Mouse (Mus musculus) limb, embryonic 14.5 days (tissue): ENCODE data around the gene Dcdc2a. TPM values are rescaled to one million over a fixed set of nuclear protein-coding genes. Genes with fewer than 3 reads are reported as not detected.
A peak's percentile ranks its signal among the peaks of the same experiment; 100 is the strongest.

Experiments used
- ATAC-seq: fragments of 200-750 bp; cut with Nextera tagmentation; 2 replicates; pipeline ENCODE4 v1.8.0; 2017; ENCODE audit warnings: low read depth, moderate number of reproducible peaks, moderate TSS enrichment; ENCODE audit not compliant: low FRiP score
- DNase-seq: peaks from one replicate; pipeline ENCODE4 v3.0.0-alpha.2; 2015; ENCODE audit warnings: low spot score
- H3K27ac ChIP-seq: fragments of 300-500 bp; sonication (generic); replicated peaks from 2 replicates; pipeline ENCODE4 v1.5.1; 2014; ENCODE audit warnings: low read depth, mild to moderate bottlenecking, low read length, moderate library complexity, mixed read lengths
- H3K27me3 ChIP-seq: fragments of 300-500 bp; sonication (generic); 2 replicates; pipeline ENCODE4 v1.6.1; 2014; ENCODE audit warnings: low read length, mixed read lengths; ENCODE audit not compliant: control insufficient read depth, insufficient read depth
- H3K36me3 ChIP-seq: fragments of 300-500 bp; sonication (generic); 2 replicates; pipeline ENCODE4 v1.6.1; 2014; ENCODE audit warnings: mild to moderate bottlenecking, low read length, moderate library complexity, mixed read lengths; ENCODE audit not compliant: control insufficient read depth, insufficient read depth
- H3K4me1 ChIP-seq: fragments of 300-500 bp; sonication (generic); 2 replicates; pipeline ENCODE4 v1.6.1; 2014; ENCODE audit warnings: antibody characterized with exemption, low read length, mixed read lengths; ENCODE audit not compliant: control insufficient read depth, insufficient read depth
- H3K4me2 ChIP-seq: fragments of 300-500 bp; sonication (generic); replicated peaks from 2 replicates; pipeline ENCODE4 v1.6.1; 2014; ENCODE audit warnings: low read depth, mild to moderate bottlenecking, low read length, moderate library complexity; ENCODE audit not compliant: severe bottlenecking
- H3K4me3 ChIP-seq: fragments of 300-500 bp; sonication (generic); replicated peaks from 2 replicates; pipeline ENCODE4 v1.5.1; 2014; ENCODE audit warnings: low read length
- H3K9ac ChIP-seq: fragments of 300-500 bp; sonication (generic); 2 replicates; pipeline ENCODE4 v1.6.1; 2014; ENCODE audit warnings: mild to moderate bottlenecking, low read depth, low read length, moderate library complexity; ENCODE audit not compliant: severe bottlenecking
- H3K9me3 ChIP-seq: fragments of 300-500 bp; sonication (generic); 2 replicates; pipeline ENCODE4 v1.6.1; 2016; ENCODE audit warnings: low read length; ENCODE audit not compliant: control insufficient read depth
- POLR2A ChIP-seq: fragments of 200-500 bp; IDR thresholded peaks from 2 replicates; pipeline ENCODE4 v1.8.0; 2012; ENCODE audit warnings: inconsistent platforms, mild to moderate bottlenecking, moderate library complexity, borderline replicate concordance; ENCODE audit not compliant: insufficient read depth, insufficient read length; ENCODE audit errors: extremely low read depth
- WGBS: fragments of 180-500 bp; shearing (Covaris S2); extraction: QIAGEN DNeasy Blood & Tissue Kit; methylation state at CpG from one replicate; pipeline ENCODE4 v1.1.7; 2014; 5-methylcytosine and 5-hydroxymethylcytosine counted together
- polyA plus RNA-seq, 2 experiments: library from polyadenylated mRNA; depleted of rRNA in 1 of 2; stranded (reverse) in 1 of 2; unstranded in 1 of 2; fragments of >200 nt; fragmentation: Nextera tagmentation in 1 of 2; extraction: Ambion mirVana in 1 of 2; gene quantifications; 2 replicates each; pipeline versions ENCODE4 v1.2.1 to v1.2.3; 2012 to 2014

Dcdc2a gene
- polyA plus RNA-seq, 2 experiments = 0.82 to 0.84 TPM

GRCm38 (mm10) chr13:25218394-25218793 is 162.6 kb downstream of the Dcdc2a start:
- no peak for DNase-seq
- Histone ChIP-seq H3K27ac (no peak overlapping the region), H3K36me3 (no peaks in the 10 kb centered on the region), H3K27me3 (no peaks in the 10 kb centered on the region), H3K9me3 (no peaks in the 10 kb centered on the region), H3K4me2 (no peak overlapping the region), H3K4me1 (no peaks in the 10 kb centered on the region), H3K4me3 (no peak overlapping the region), H3K9ac (no peak overlapping the region)
- 76% methylated on average over 1 of the region's 1 CpGs for WGBS
- ATAC-seq = no peak
- TF ChIP-seq POLR2A = no peak

GRCm38 (mm10) chr13:25220186-25220787 is 164.5 kb downstream of the Dcdc2a start:
- TF ChIP-seq POLR2A = no peak
- no peaks in the 10 kb centered on the region for H3K4me1 ChIP-seq
- WGBS = 24% methylated on average over 5 of the region's 5 CpGs
- no peak overlapping the region for H3K27ac ChIP-seq
- no peak overlapping the region for H3K4me3 ChIP-seq
- no peak overlapping the region for H3K9ac ChIP-seq
- H3K4me2 ChIP-seq = no peak overlapping the region
- no peak for ATAC-seq
- DNase-seq = no peak
- no peaks in the 10 kb centered on the region for H3K36me3 ChIP-seq
- H3K9me3 ChIP-seq = no peaks in the 10 kb centered on the region
- H3K27me3 ChIP-seq = no peaks in the 10 kb centered on the region

- no peaks in the 10 kb centered on the region for H3K4me1 ChIP-seq
- DNase-seq = no peak
- H3K4me2 ChIP-seq = no peak overlapping the region
- no peak overlapping the region for H3K4me3 ChIP-seq
- TF ChIP-seq POLR2A = no peak
- WGBS = 81% methylated on average over 1 of the region's 1 CpGs
- H3K9ac ChIP-seq = no peak overlapping the region
- ATAC-seq = no peak
- H3K36me3 ChIP-seq = no peaks in the 10 kb centered on the region
- H3K27me3 ChIP-seq = no peaks in the 10 kb centered on the region
- no peak overlapping the region for H3K27ac ChIP-seq
- H3K9me3 ChIP-seq = no peaks in the 10 kb centered on the region
Observed at GRCm38 (mm10) chr13:25251893-25252292, 196.1 kb downstream of the Dcdc2a start.

GRCm38 (mm10) chr13:25254478-25255263 is 198.9 kb downstream of the Dcdc2a start:
- no peak overlapping the region for H3K4me3 ChIP-seq
- ATAC-seq (peak; percentile 84), DNase-seq (peak; percentile 53)
- no peak overlapping the region for H3K4me2 ChIP-seq
- no peaks in the 10 kb centered on the region for H3K36me3 ChIP-seq
- no peaks in the 10 kb centered on the region for H3K9me3 ChIP-seq
- no peak overlapping the region for H3K9ac ChIP-seq
- TF ChIP-seq POLR2A = no peak
- H3K4me1 ChIP-seq = no peaks in the 10 kb centered on the region
- H3K27me3 ChIP-seq = no peaks in the 10 kb centered on the region
- WGBS = 60% methylated on average over 9 of the region's 9 CpGs
- no peak overlapping the region for H3K27ac ChIP-seq

- ATAC-seq (no peak), DNase-seq (no peak)
- no peak overlapping the region for H3K9ac ChIP-seq
- WGBS = 75% methylated on average over 6 of the region's 6 CpGs
- no peak overlapping the region for H3K4me2 ChIP-seq
- no peaks in the 10 kb centered on the region for H3K4me1 ChIP-seq
- H3K36me3 ChIP-seq = no peaks in the 10 kb centered on the region
- H3K27ac ChIP-seq = no peak overlapping the region
- TF ChIP-seq POLR2A = no peak
- H3K4me3 ChIP-seq = no peak overlapping the region
- no peaks in the 10 kb centered on the region for H3K9me3 ChIP-seq
- no peaks in the 10 kb centered on the region for H3K27me3 ChIP-seq
Observed at GRCm38 (mm10) chr13:25257608-25258007, 201.8 kb downstream of the Dcdc2a start.

Other genes with a start within 250 kb of the Dcdc2a start
- gene Acot13, start 224.5 kb upstream of the Dcdc2a start, polyA plus RNA-seq (2012; rRNA removed) = 35.5 and 44.8 TPM in 2 replicates
- gene Acot13, start 224.5 kb upstream of the Dcdc2a start, polyA plus RNA-seq (2014; fragmentation: Nextera tagmentation; extraction: Ambion mirVana) = 70.5 and 76.7 TPM in 2 replicates
- gene Tdp2, start 224.3 kb upstream of the Dcdc2a start, polyA plus RNA-seq (2012; rRNA removed) = 66.9 and 68.2 TPM in 2 replicates
- 41.5 and 51.9 TPM in 2 replicates for gene Tdp2, start 224.3 kb upstream of the Dcdc2a start, polyA plus RNA-seq (2014; fragmentation: Nextera tagmentation; extraction: Ambion mirVana)
- 0.09 and 0.11 TPM in 2 replicates for gene D130043K22Rik, start 210.9 kb upstream of the Dcdc2a start, polyA plus RNA-seq (2012; rRNA removed)
- gene D130043K22Rik, start 210.9 kb upstream of the Dcdc2a start, polyA plus RNA-seq (2014; fragmentation: Nextera tagmentation; extraction: Ambion mirVana) = 0.04 TPM in 2 replicates
- gene Aldh5a1, start 118.3 kb upstream of the Dcdc2a start, polyA plus RNA-seq (2012; rRNA removed) = 6.3 and 6.7 TPM in 2 replicates
- 5.3 and 5.5 TPM in 2 replicates for gene Aldh5a1, start 118.3 kb upstream of the Dcdc2a start, polyA plus RNA-seq (2014; fragmentation: Nextera tagmentation; extraction: Ambion mirVana)
- gene Gpld1, start 112.9 kb upstream of the Dcdc2a start, polyA plus RNA-seq (2012; rRNA removed) = 2.1 and 2.4 TPM in 2 replicates
- gene Gpld1, start 112.9 kb upstream of the Dcdc2a start, polyA plus RNA-seq (2014; fragmentation: Nextera tagmentation; extraction: Ambion mirVana) = 2.1 and 3.5 TPM in 2 replicates
- 22.9 and 28.4 TPM in 2 replicates for gene Mrs2, start 35.6 kb upstream of the Dcdc2a start, polyA plus RNA-seq (2012; rRNA removed)
- gene Mrs2, start 35.6 kb upstream of the Dcdc2a start, polyA plus RNA-seq (2014; fragmentation: Nextera tagmentation; extraction: Ambion mirVana) = 15.1 and 17.6 TPM in 2 replicates
- 0.88 and 1.1 TPM in 2 replicates for gene Nrsn1, start 214.5 kb downstream of the Dcdc2a start, polyA plus RNA-seq (2012; rRNA removed)
- 0.72 and 1.1 TPM in 2 replicates for gene Nrsn1, start 214.5 kb downstream of the Dcdc2a start, polyA plus RNA-seq (2014; fragmentation: Nextera tagmentation; extraction: Ambion mirVana)